Mouse (Mus musculus): ENCODE results near the gene Sohlh1. TPM values are rescaled to one million over a fixed set of nuclear protein-coding genes. Genes with fewer than 3 reads are reported as not detected.

Sohlh1 gene
- polyA plus RNA-seq (2012; ENCODE audit: insufficient read depth, low replicate concordance): not detected in 2 replicates

DNA sequence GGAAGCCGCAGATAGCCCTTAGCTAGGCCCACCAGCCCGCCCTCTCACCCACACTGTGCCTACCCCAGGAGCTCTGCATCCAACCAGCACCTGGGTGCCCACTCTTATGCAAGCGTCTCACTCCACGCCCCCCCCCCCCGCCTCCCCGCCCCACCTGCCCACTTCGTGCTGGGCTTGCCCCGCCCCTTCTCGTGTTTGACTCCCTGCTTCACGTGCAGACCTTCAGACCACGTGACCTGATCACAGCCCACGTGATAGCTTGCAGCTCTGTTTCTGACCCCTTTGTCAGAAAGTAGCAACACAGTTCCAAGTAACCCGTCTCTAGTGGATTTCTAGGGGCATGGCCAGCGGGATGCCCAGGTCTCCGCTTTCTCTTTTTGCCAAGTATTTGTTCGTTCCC is at the start of gene Sohlh1:
Sohlh1 (minus strand) TSS at position 23 of the 400 bp plus-strand sequence.
- Histone ChIP-seq H3K36me3 (replicated peaks; ENCODE audit: low read length) (no peaks in the 10 kb centered on the region), H3K9me3 (peaks cover 19% of the 10 kb centered on the region), H3K4me1 (peaks cover under 1% of the 10 kb centered on the region; the same call in 1 of the 2 replicates), H3K27me3 (replicated peaks) (peaks cover 90% of the 10 kb centered on the region), H3K4me3 (replicated peaks) (no peak within 1 kb of the TSS)
- TF ChIP-seq GATA1 (IDR thresholded peaks at IDR 0.05; ENCODE audit: borderline replicate concordance, low read length) (no peak), FLI1 (IDR thresholded peaks at IDR 0.05; ENCODE audit: low read length) (no peak)

DNA sequence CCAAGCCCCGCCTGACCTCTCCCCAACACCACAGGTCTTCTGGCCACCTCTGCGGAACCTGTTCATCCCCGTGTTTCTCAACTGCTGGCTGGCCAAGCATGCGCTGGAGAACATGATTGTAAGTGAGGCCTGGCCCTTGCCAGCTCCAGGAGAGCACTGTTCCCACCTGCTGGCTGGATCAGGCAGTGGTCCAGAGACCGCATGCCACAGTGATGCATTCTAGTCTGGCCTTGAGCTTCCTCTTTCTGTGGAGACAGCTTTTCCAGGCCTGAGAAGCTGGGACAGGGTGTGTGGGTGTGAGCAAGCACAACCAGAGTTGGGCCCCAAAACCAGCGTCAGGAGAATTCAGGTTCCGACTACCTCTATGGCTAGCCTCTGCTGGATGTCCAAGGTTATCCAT is 45.4 kb upstream of the Sohlh1 start:
- Histone ChIP-seq H3K36me3 (replicated peaks; ENCODE audit: low read length) (no peaks in the 10 kb centered on the region), H3K4me1 (peaks cover under 1% of the 10 kb centered on the region; the same call in 1 of the 2 replicates), H3K4me3 (replicated peaks) (no peak overlapping the region), H3K9me3 (no peaks in the 10 kb centered on the region), H3K27me3 (replicated peaks) (peaks cover 95% of the 10 kb centered on the region)
- TF ChIP-seq GATA1 (IDR thresholded peaks at IDR 0.05; ENCODE audit: borderline replicate concordance, low read length) (no peak), FLI1 (IDR thresholded peaks at IDR 0.05; ENCODE audit: low read length) (no peak)

DNA sequence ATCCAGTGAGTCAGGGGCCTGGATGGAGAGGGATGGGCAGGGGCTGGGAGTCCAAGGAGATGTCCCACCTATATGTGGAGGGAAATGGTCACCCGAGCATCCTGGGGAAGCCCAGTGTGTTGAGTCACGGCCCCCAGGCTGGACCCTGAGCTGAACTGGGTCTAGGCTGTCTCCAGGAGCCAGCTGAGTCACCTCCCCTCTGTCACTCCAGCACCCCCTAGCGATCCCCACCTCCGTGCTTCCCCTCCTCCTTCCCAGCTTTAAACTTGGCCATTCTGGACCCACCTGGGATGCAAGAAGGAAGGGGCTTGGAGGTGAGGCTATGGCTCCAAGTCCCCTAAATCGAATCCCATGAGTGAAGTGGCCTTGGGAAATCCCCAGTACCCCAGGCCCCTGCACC is 41.1 kb upstream of the Sohlh1 start:
- H3K9me3 ChIP-seq: no peaks in the 10 kb centered on the region
- H3K27me3 ChIP-seq (replicated peaks): peaks cover 97% of the 10 kb centered on the region
- H3K4me3 ChIP-seq (replicated peaks): no peak overlapping the region
- peaks cover 3% of the 10 kb centered on the region; the same call in 1 of the 2 replicates for H3K4me1 ChIP-seq
- no peak for TF ChIP-seq FLI1 (IDR thresholded peaks at IDR 0.05; ENCODE audit: low read length)
- H3K36me3 ChIP-seq (replicated peaks; ENCODE audit: low read length): no peaks in the 10 kb centered on the region

DNA sequence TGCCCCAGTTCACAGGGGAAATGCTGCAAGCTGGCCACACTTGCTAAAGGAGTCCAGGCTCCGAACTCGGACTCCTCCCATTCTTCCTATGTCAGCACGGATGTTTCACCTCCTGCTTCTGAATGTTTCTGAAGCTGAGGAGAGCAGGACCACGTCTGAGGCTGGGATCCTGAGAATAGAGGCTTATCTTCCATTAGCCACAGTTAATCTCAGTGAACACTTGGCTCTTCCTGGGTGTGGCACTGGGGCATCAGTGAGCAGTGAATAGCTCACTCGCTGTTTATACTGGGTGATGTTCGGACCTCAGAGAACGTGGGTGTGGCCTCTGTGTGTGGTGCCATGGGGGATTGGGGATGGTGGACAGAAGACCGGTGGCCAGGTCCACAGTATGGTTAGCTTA is 40.2 kb upstream of the Sohlh1 start:
- peaks cover 3% of the 10 kb centered on the region; the same call in 1 of the 2 replicates for H3K4me1 ChIP-seq
- H3K36me3 ChIP-seq (replicated peaks; ENCODE audit: low read length): no peaks in the 10 kb centered on the region
- no peak for TF ChIP-seq FLI1 (IDR thresholded peaks at IDR 0.05; ENCODE audit: low read length)
- H3K4me3 ChIP-seq (replicated peaks): no peak overlapping the region
- H3K27me3 ChIP-seq (replicated peaks): peaks cover 97% of the 10 kb centered on the region
- no peaks in the 10 kb centered on the region for H3K9me3 ChIP-seq

DNA sequence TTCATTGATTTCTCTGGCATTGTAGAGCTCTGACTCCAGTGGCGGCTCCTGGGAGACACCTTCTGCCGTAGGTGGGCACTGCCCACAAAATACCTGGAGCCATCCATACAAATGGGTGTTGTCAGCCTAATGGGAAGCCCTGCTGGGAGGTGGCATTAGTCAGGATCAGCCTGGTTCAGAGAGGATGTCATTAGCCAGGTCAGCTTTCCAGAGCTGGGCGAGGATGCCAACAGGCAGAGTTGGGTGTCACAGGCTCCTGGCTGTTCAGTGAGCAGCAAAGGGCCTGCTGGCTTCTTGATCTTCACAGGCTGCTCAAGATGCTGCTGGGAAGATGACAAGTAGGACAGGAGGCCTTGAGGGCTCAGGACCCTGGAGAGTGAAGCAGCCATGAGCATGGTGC is 37.7 kb upstream of the Sohlh1 start:
- H3K27me3 ChIP-seq (replicated peaks): peaks cover 97% of the 10 kb centered on the region

DNA sequence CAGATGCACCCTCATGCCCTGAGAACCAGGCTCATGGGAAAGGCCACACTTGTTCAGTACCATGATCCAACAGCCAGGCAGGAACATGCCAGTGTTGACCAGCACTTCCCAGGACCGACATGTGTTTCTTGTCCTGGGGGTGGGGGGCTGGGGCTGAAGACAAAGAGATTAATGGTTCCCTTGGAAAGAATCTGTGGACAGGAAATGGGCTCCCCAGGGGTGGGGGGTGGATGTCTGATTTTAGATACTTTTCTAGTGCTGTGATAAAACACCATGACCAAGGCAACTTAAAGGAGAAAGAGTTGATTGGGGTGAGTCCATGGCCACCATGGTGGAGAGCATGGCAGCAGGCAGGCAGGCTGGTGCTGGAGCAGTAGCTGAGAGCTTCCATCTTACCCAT is 35.2 kb upstream of the Sohlh1 start:
- Histone ChIP-seq H3K27me3 (replicated peaks) (peaks cover 99% of the 10 kb centered on the region), H3K36me3 (replicated peaks; ENCODE audit: low read length) (no peaks in the 10 kb centered on the region), H3K9me3 (no peaks in the 10 kb centered on the region), H3K4me1 (peaks cover under 1% of the 10 kb centered on the region; the same call in 1 of the 2 replicates), H3K4me3 (replicated peaks) (no peak overlapping the region)
- TF ChIP-seq FLI1 (IDR thresholded peaks at IDR 0.05; ENCODE audit: low read length) (no peak), GATA1 (IDR thresholded peaks at IDR 0.05; ENCODE audit: borderline replicate concordance, low read length) (no peak)

More for the DNA sequence above, 37.7 kb upstream of the Sohlh1 start:
- H3K36me3 ChIP-seq (replicated peaks; ENCODE audit: low read length): no peaks in the 10 kb centered on the region
- peaks cover 3% of the 10 kb centered on the region; the same call in 1 of the 2 replicates for H3K4me1 ChIP-seq
- H3K9me3 ChIP-seq: no peaks in the 10 kb centered on the region
- no peak overlapping the region for H3K4me3 ChIP-seq (replicated peaks)
- TF ChIP-seq GATA1 (IDR thresholded peaks at IDR 0.05; ENCODE audit: borderline replicate concordance, low read length) (no peak), FLI1 (IDR thresholded peaks at IDR 0.05; ENCODE audit: low read length) (no peak)

DNA sequence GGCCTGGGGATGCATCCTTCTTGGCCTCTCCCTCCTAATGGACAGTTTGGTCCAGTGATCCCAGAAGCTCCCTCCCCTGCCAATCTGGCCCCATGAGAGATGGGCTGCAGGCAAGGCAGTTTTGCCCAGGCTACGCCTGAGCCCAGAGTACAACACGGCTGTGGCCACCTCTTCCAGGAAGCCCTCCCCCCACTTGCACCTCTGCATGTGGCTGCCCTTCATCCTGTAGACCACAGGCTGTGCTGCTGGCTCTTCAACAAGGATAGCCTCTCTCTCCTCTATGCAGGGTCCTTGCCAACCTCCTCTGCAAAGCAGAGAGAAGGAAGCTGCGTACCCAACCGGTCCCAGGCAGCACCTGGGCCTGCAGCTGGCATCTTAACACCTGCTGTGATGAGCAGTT is 32.0 kb upstream of the Sohlh1 start:
- Histone ChIP-seq H3K9me3 (no peaks in the 10 kb centered on the region), H3K4me1 (no peaks in the 10 kb centered on the region), H3K27me3 (replicated peaks) (peaks cover 98% of the 10 kb centered on the region), H3K4me3 (replicated peaks) (no peak overlapping the region), H3K36me3 (replicated peaks; ENCODE audit: low read length) (no peaks in the 10 kb centered on the region)
- TF ChIP-seq GATA1 (IDR thresholded peaks at IDR 0.05; ENCODE audit: borderline replicate concordance, low read length) (no peak), FLI1 (IDR thresholded peaks at IDR 0.05; ENCODE audit: low read length) (no peak)

DNA sequence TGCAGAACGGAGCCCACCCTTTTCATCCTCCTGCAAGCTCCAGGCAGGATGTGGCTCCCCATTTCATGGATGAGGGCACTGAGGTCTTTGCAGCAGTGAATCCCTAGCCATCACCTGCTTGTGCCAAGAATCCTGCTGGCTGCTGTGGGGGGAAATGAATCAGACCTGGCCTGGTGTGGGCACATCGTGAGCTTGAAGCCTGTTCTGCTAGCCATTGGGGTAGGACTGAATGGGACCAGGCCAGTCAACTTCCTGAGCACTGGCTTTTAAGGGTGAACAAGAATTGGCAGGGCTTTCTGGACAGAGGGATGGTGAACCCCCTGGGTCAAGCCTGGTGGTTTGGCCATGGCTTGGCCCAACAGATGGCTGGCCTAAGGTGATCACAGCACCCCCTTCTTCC is 31.5 kb upstream of the Sohlh1 start:
- Histone ChIP-seq H3K36me3 (replicated peaks; ENCODE audit: low read length) (no peaks in the 10 kb centered on the region), H3K9me3 (no peaks in the 10 kb centered on the region), H3K4me3 (replicated peaks) (no peak overlapping the region), H3K4me1 (no peaks in the 10 kb centered on the region), H3K27me3 (replicated peaks) (peaks cover 98% of the 10 kb centered on the region)
- no peak for TF ChIP-seq GATA1 (IDR thresholded peaks at IDR 0.05; ENCODE audit: borderline replicate concordance, low read length)
- TF ChIP-seq FLI1 (IDR thresholded peaks at IDR 0.05; ENCODE audit: low read length): no peak

DNA sequence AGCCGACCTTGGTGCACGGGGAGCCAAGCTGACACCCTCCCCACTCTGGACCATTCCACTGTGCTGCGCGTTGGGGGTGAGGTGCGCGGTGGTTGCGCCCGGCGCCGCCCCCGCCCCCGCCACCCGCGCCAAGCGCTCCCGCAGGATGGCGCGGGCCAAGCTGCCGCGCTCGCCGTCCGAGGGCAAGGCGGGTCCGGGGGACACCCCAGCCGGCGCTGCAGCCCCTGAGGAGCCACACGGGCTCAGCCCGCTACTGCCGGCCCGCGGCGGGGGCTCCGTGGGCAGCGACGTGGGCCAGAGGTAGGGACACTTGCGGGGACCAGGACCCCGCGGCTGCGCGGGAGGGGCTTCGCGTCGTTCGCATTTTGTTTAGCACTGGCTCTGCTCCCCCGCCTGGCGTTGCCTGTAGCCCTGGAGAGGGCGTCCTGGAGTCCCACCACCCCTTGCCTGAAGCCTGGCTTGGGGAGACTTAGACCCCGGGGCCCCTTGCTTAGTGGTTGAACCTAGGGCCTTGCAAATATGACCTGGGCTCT is 30.8 kb upstream of the Sohlh1 start:
- H3K36me3 ChIP-seq (replicated peaks; ENCODE audit: low read length): no peaks in the 10 kb centered on the region
- no peak overlapping the region for H3K4me3 ChIP-seq (replicated peaks)
- H3K4me1 ChIP-seq: no peaks in the 10 kb centered on the region
- no peaks in the 10 kb centered on the region for H3K9me3 ChIP-seq
- TF ChIP-seq GATA1 (IDR thresholded peaks at IDR 0.05; ENCODE audit: borderline replicate concordance, low read length) (no peak), FLI1 (IDR thresholded peaks at IDR 0.05; ENCODE audit: low read length) (no peak)
- peaks cover 97% of the 10 kb centered on the region for H3K27me3 ChIP-seq (replicated peaks)

DNA sequence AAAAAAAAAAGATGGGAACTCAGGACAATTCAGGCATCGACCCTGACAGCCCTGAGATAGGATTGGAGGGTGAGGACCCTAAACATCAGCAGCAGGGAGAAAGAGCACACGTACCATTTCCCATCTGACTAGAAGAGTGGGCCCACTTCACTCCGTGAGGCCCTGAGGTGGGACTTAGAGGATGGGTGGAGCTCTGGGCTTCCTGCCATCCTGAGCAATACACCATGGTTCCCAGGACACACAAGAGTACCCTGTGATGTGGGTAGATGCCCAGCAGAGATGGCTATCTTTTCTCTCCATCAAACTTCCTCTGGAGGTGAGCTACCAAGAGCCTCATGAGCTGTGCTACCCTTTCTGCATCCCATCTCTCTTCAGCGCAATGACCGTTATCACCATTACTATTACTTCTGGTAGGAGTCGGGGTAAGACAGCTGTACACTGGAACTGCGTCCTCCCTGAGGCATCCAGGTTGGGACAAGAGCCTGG is 30.2 kb upstream of the Sohlh1 start:
- TF ChIP-seq FLI1 (IDR thresholded peaks at IDR 0.05; ENCODE audit: low read length) (no peak), GATA1 (IDR thresholded peaks at IDR 0.05; ENCODE audit: borderline replicate concordance, low read length) (no peak)
- H3K4me3 ChIP-seq (replicated peaks): no peak overlapping the region
- no peaks in the 10 kb centered on the region for H3K4me1 ChIP-seq
- H3K9me3 ChIP-seq: no peaks in the 10 kb centered on the region
- H3K27me3 ChIP-seq (replicated peaks): peaks cover 96% of the 10 kb centered on the region
- no peaks in the 10 kb centered on the region for H3K36me3 ChIP-seq (replicated peaks; ENCODE audit: low read length)

Measured in megakaryocyte, embryonic 14.5 days (primary cell).